Mouse (Mus musculus) limb, embryonic 11.5 days (tissue): Measurements from ENCODE around the gene Vstm5. TPM values are rescaled to one million over a fixed set of nuclear protein-coding genes. Genes with fewer than 3 reads are reported as not detected.
A peak's percentile ranks its signal among the peaks of the same experiment; 100 is the strongest.

Experiments
- ATAC-seq: fragments of 200-750 bp; cut with Nextera tagmentation; 2 replicates; pipeline ENCODE4 v1.8.0; 2017; ENCODE audit warnings: low read depth; ENCODE audit not compliant: insufficient number of reproducible peaks, low FRiP score, low TSS enrichment
- DNase-seq: peaks from one replicate; pipeline ENCODE4 v3.0.0-alpha.2; 2015; ENCODE audit warnings: low spot score
- H3K27ac ChIP-seq: fragments of 300-500 bp; sonication (generic); replicated peaks from 2 replicates; pipeline ENCODE4 v1.5.1; 2014; ENCODE audit warnings: low read depth, mild to moderate bottlenecking, low read length
- H3K27me3 ChIP-seq: fragments of 300-500 bp; sonication (generic); 2 replicates; pipeline ENCODE4 v1.6.1; 2014; ENCODE audit warnings: mild to moderate bottlenecking, low read length, mixed read lengths; ENCODE audit not compliant: control insufficient read depth, insufficient read depth
- H3K36me3 ChIP-seq: fragments of 300-500 bp; sonication (generic); 2 replicates; pipeline ENCODE4 v1.6.1; 2014; ENCODE audit warnings: mild to moderate bottlenecking, low read length, moderate library complexity, mixed read lengths; ENCODE audit not compliant: control insufficient read depth, insufficient read depth
- H3K4me1 ChIP-seq: fragments of 300-500 bp; sonication (generic); 2 replicates; pipeline ENCODE4 v1.6.1; 2014; ENCODE audit warnings: low read length, mixed read lengths; ENCODE audit not compliant: control insufficient read depth, insufficient read depth
- H3K4me2 ChIP-seq: fragments of 300-500 bp; sonication (generic); 2 replicates; pipeline ENCODE4 v1.6.1; 2014; ENCODE audit warnings: low read depth, mild to moderate bottlenecking, moderate library complexity; ENCODE audit not compliant: severe bottlenecking
- H3K4me3 ChIP-seq: fragments of 300-500 bp; sonication (generic); 2 replicates; pipeline ENCODE4 v1.5.1; 2014; ENCODE audit warnings: low read depth, low read length
- H3K9ac ChIP-seq: fragments of 300-500 bp; sonication (generic); 2 replicates; pipeline ENCODE4 v1.6.1; 2014; ENCODE audit warnings: mild to moderate bottlenecking, low read length
- H3K9me3 ChIP-seq: fragments of 300-500 bp; sonication (generic); 2 replicates; pipeline ENCODE4 v1.6.1; 2016; ENCODE audit warnings: low read length; ENCODE audit not compliant: control insufficient read depth
- WGBS: fragments of 180-500 bp; shearing (Covaris S2); extraction: QIAGEN DNeasy Blood & Tissue Kit; methylation state at CpG from one replicate; pipeline ENCODE4 v1.1.7; 2014; 5-methylcytosine and 5-hydroxymethylcytosine counted together
- polyA plus RNA-seq: library from polyadenylated mRNA; unstranded; fragments of >200 nt; fragmentation: Nextera tagmentation; extraction: Ambion mirVana; gene quantifications from 2 replicates; pipeline ENCODE4 v1.2.1, GENCODE M21; 2014

Gene Vstm5
- polyA plus RNA-seq, 1 experiment from 2014 or later = 1.5 TPM

DNA sequence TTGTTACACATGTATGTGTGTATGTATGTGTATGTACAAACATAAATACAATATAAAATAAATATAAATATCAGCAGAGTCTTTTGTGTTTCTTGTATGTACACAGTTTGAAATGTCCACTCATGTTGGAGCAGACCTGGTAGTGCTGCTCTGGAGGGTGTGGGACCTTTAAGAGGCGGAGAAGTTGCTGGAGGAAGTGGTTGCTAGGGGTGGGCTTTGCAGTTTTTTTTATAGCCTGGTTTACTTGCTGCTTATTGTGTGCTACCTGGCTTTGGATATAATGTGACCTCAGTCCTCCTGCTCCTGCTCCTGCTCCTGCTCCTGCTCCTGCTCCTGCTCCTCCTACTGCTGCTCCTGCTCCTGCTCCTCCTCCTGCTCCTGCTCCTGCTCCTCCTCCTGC is 5.2 kb upstream of the Vstm5 start:
- Histone ChIP-seq H3K9ac (no peak overlapping the region), H3K4me3 (no peak overlapping the region), H3K9me3 (no peaks in the 10 kb centered on the region), H3K36me3 (no peaks in the 10 kb centered on the region), H3K4me1 (peaks cover 2% of the 10 kb centered on the region; the same call in 1 of the 2 replicates), H3K27me3 (no peaks in the 10 kb centered on the region), H3K4me2 (no peak overlapping the region), H3K27ac (no peak overlapping the region)
- WGBS = 79% methylated on average over 1 of the region's 1 CpGs
- DNase-seq (peak; percentile 15), ATAC-seq (no peak)

DNA sequence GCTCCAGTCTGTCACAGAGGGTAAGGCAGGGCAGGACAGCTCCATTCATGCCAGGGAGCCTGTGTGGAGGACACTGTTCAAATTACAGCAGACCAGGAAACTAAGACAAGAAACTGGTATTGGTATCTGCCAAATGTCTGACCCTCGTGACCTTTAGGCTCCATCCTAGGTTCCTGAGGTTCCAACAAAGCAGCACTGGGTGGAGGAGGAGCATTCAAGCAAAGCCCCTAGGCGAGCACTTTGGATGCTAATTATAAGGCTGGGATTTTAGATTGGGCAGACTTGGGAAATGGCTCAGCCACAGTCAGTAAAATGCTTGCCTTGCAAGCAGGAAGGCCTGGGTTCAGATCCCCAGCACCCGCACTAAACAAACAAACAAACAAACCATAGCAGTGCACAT is 2.9 kb upstream of the Vstm5 start:
- DNase-seq = peak; percentile 1

DNA sequence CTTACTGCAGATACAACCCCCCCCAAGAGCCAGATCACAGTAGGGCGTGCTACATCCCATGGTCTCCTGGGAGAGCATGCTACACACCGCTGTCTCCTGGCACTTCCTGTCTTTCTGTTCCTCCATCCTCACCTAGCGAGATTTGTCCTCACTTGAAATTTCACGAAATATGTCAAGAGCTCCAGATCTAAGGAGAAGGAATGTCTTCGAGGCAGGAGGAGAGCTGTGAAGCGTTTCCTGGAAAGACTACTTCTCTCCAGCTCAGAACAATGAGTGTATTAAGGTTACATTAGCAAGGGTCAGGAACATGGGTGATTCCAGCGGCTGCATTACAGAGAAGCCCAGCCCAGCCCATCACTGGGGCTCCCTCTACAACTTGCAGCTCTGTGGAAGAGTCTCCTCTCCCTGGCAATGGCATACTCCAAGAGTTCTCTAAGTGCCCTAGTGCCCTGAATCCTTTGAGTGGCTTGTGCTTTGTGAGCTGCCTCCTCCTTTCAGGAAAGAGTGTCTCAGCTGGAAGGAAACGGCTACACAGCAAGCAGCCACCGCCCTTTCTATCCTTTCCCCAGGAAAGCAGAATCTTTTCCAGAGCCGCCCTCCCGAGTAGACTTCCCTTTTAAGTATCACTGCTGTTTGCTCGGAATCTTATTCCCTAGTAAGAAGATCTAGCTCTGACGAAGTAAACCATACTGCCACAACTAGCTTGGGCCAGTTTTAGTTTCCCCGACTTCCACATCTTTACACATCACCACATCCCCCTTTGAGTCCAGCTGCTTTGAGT is 1.1 kb upstream of the Vstm5 start:
- Histone ChIP-seq H3K9ac (no peak overlapping the region), H3K27ac (no peak overlapping the region), H3K27me3 (no peaks in the 10 kb centered on the region), H3K36me3 (no peaks in the 10 kb centered on the region), H3K4me2 (no peak overlapping the region), H3K4me3 (no peak overlapping the region), H3K9me3 (no peaks in the 10 kb centered on the region), H3K4me1 (peaks cover 7% of the 10 kb centered on the region; the same call in 1 of the 2 replicates)
- WGBS = 56% methylated on average over 14 of the region's 14 CpGs
- ATAC-seq = no peak
- peak; percentile 18 for DNase-seq

More for the DNA sequence above, 2.9 kb upstream of the Vstm5 start:
- Histone ChIP-seq H3K4me3 (no peak overlapping the region), H3K4me2 (no peak overlapping the region), H3K27me3 (no peaks in the 10 kb centered on the region), H3K27ac (no peak overlapping the region), H3K4me1 (peaks cover 7% of the 10 kb centered on the region; the same call in 1 of the 2 replicates), H3K36me3 (no peaks in the 10 kb centered on the region), H3K9me3 (no peaks in the 10 kb centered on the region), H3K9ac (no peak overlapping the region)
- WGBS = 77% methylated on average over 3 of the region's 3 CpGs
- ATAC-seq = no peak

DNA sequence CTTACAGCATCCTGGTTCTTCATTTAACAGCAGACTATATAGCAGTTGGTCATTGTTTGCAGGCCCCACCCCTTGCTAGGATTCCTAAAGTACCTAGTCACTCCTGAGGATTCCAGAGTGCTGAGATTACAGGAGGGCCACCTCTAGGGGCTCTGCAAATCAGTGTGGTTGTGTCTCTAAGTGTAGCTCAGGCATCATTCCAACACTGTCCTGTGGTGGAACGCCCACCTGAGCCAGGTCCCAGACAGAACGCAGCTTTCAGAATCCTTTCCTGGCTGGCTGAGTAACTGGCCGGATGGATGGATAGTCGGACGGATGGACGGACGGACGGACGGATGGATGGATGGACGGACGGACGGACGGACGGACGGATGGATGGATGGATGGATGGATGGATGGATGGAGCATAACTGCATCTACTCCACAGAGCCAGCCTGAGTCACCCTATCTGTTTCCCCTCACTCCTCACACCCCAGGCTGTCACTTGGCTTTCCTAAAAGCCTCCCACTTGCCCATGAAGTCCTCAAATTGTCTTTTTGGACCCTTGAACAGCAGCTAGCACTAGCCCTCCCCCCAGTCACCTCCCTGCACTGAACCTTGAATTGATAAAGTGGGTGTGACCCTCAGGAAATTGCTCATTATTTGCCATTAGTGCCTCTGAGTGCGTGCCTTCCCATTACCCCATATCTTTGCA is 401 bp upstream of the Vstm5 start:
- peak overlapping the region; percentile 40 for H3K4me3 ChIP-seq
- DNase-seq (no peak), ATAC-seq (peak; percentile 55; the same call in 1 of the 2 replicates)
- 74% methylated on average over 16 of the region's 16 CpGs for WGBS
- H3K36me3 ChIP-seq = no peaks in the 10 kb centered on the region
- no peak overlapping the region for H3K27ac ChIP-seq
- peaks cover 7% of the 10 kb centered on the region; the same call in 1 of the 2 replicates for H3K4me1 ChIP-seq
- H3K27me3 ChIP-seq = no peaks in the 10 kb centered on the region
- H3K9me3 ChIP-seq = no peaks in the 10 kb centered on the region
- peak overlapping the region; percentile 85 for H3K4me2 ChIP-seq
- H3K9ac ChIP-seq = no peak overlapping the region

DNA sequence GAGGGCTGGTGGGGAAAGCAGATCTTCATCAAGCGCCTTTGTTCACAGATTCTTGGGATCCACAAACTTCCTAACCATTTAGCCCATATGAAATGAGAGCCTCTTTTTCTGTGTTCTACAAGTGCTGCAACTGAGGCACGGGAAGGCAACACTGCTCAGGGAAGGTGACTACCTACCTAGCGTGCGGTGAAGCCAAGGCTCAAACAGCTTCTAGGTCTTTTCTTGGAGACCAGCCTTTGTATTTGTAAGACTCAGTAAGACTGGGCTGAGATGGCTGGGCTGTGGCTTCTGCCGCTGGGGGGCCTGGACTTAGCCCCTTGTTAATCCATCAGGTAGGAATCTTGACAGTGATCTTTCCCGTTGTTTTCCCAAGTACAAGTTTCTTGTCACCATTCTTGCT is 1.2 kb downstream of the Vstm5 start:
- ATAC-seq (no peak), DNase-seq (peak; percentile 19)
- Histone ChIP-seq H3K4me3 (no peak overlapping the region), H3K4me1 (peaks cover 7% of the 10 kb centered on the region; the same call in 1 of the 2 replicates), H3K27ac (no peak overlapping the region), H3K9me3 (no peaks in the 10 kb centered on the region), H3K4me2 (no peak overlapping the region), H3K9ac (no peak overlapping the region), H3K27me3 (no peaks in the 10 kb centered on the region), H3K36me3 (no peaks in the 10 kb centered on the region)
- 87% methylated on average over 6 of the region's 6 CpGs for WGBS

DNA sequence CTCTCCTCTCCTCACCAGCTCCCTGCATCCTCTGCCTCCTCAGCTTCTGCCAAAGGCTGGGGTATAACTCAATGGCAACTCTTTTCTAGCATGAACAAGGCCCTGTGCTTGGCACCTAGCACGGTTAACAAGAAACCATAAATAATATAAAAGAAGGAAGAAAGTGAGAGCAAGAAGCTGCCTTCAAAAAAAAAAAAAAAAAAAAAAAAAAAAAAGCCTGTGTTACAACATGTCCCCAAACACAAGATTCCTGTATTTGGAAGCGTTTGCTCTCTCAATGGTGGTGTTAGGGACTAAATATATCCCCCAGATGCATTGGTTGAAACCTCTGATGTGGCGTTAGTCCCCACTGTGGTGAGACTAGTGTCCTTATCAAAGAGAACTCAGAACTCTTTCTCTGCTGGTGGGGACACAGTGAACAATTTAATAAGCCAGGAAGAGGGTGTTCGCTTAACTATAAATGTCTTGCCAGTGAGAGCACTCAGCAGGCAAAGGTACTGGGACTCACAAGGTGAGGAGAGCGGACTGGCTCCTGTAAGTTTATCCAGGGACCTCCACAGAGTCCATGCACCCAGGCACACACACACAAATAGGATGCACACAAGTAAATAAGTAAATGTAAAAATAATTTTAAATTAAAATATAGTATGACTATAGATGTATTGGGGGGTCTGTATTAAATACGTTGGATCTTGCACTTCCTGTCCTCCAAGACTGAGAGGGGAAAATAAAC is 2.2 kb downstream of the Vstm5 start:
- Histone ChIP-seq H3K9me3 (no peaks in the 10 kb centered on the region), H3K4me1 (peaks cover 7% of the 10 kb centered on the region; the same call in 1 of the 2 replicates), H3K4me2 (no peak overlapping the region), H3K27me3 (no peaks in the 10 kb centered on the region), H3K4me3 (no peak overlapping the region), H3K36me3 (no peaks in the 10 kb centered on the region), H3K27ac (no peak overlapping the region), H3K9ac (no peak overlapping the region)
- ATAC-seq (no peak), DNase-seq (no peak)
- WGBS = 72% methylated on average over 6 of the region's 6 CpGs

DNA sequence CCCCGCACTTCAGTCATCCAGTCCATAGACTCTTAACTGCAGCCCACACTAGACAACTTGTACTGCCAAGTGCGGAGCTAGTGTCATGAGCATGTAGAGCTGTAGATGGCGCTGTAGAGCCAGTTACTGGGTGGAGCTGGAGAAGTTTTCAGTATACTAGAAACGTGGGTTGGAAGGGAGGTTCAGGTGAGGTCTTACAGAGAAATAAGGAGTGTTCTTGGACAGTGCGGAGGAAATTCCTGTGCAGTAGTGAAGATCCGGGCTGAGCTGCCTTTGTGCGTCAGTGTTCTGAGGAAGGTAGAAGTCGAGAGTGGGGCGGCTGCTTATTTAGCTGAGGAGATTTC is 2.7 kb downstream of the Vstm5 start:
- 52% methylated on average over 9 of the region's 9 CpGs for WGBS
- Histone ChIP-seq H3K9me3 (no peaks in the 10 kb centered on the region), H3K4me2 (no peak overlapping the region)

DNA sequence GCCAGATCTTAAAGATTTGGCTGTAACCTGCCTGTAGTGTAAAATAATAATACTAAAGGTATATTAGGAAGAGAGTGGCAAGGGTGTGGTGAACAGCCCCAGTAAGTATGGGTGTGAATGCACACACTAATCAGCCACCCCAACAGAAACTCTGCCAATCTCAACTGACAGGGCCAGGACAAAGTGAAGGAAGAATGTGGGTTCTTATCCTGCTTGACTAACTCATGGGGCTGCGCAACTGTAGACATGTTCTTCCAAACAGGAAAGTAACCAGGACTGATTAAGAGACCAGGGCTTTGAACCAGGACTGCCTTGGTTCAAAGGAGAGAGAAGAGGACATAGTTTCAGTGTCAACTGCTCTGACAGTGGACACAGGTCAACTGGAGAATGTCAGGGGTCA is 3.3 kb downstream of the Vstm5 start:
- DNase-seq (no peak), ATAC-seq (no peak)
- Histone ChIP-seq H3K27ac (no peak overlapping the region), H3K27me3 (no peaks in the 10 kb centered on the region), H3K9me3 (no peaks in the 10 kb centered on the region), H3K4me2 (no peak overlapping the region), H3K4me1 (peaks cover 7% of the 10 kb centered on the region; the same call in 1 of the 2 replicates), H3K36me3 (no peaks in the 10 kb centered on the region), H3K9ac (no peak overlapping the region), H3K4me3 (no peak overlapping the region)
- 87% methylated on average over 1 of the region's 1 CpGs for WGBS

More for the DNA sequence above, 2.7 kb downstream of the Vstm5 start:
- no peak for ATAC-seq
- Histone ChIP-seq H3K9ac (no peak overlapping the region), H3K27me3 (no peaks in the 10 kb centered on the region), H3K4me3 (no peak overlapping the region), H3K36me3 (no peaks in the 10 kb centered on the region), H3K27ac (no peak overlapping the region), H3K4me1 (peaks cover 7% of the 10 kb centered on the region; the same call in 1 of the 2 replicates)
- peak; percentile 85 for DNase-seq
